Mouse (Mus musculus) cerebellum, adult (tissue): ENCODE data around the gene Mrps35.

Experiments used
- ATAC-seq: cut with Nextera tagmentation; 2 replicates; pipeline ENCODE4 v1.9.2; 2017; ENCODE audit warnings: mild to moderate bottlenecking, moderate library complexity, mixed read lengths; ENCODE audit not compliant: insufficient number of reproducible peaks, low FRiP score, low TSS enrichment

The Mrps35 gene

GRCm38 (mm10) chr6:147121320-147121719 lies 78.8 kb downstream of the Mrps35 start:
- ATAC-seq: no peak
